Mouse (Mus musculus) CH12.LX (cell line): ENCODE data around the gene Slc47a1.
A peak's percentile ranks its signal among the peaks of the same experiment; 100 is the strongest.
"Not testable (repeated sequence)": the region's sequence is repeated elsewhere in the genome, so short reads cannot be mapped to it uniquely, and the experiment has no call there.

Source experiments
- CTCF ChIP-seq, 2 experiments: IDR thresholded peaks in 1 of 2; conservative IDR thresholded peaks in 1 of 2; 2 replicates each; pipeline ENCODE4 v1.5.1; 2011 to 2012; ENCODE audit warnings: low read depth in 2 of 2, low read length in 2 of 2, improper control_type of control experiment in 1 of 2, inconsistent platforms in 1 of 2, mild to moderate bottlenecking in 1 of 2, moderate library complexity in 1 of 2
- E2F4 ChIP-seq: IDR thresholded peaks from 2 replicates; pipeline ENCODE4 v1.6.1; 2011; ENCODE audit warnings: low read depth, low read length, improper control_type of control experiment; ENCODE audit not compliant: insufficient replicate concordance
- EP300 ChIP-seq: IDR thresholded peaks from 2 replicates; pipeline ENCODE4 v1.6.1; 2011; ENCODE audit warnings: low read length, improper control_type of control experiment
- MAFK ChIP-seq: IDR thresholded peaks from 2 replicates; pipeline ENCODE4 v1.6.1; 2011; ENCODE audit warnings: low read length, improper control_type of control experiment; ENCODE audit not compliant: insufficient replicate concordance
- NRF1 ChIP-seq: IDR thresholded peaks from 2 replicates; pipeline ENCODE4 v1.6.1; 2014; ENCODE audit warnings: low read depth, mild to moderate bottlenecking, inconsistent platforms, low read length, improper control_type of control experiment, moderate library complexity
- POLR2A ChIP-seq: IDR thresholded peaks from 2 replicates; pipeline ENCODE4 v1.6.1; 2011; ENCODE audit warnings: low read depth, mild to moderate bottlenecking, improper control_type of control experiment, low read length
- ZC3H11A ChIP-seq: IDR thresholded peaks from 2 replicates; pipeline ENCODE4 v1.6.1; 2012; ENCODE audit warnings: low read depth, mild to moderate bottlenecking, inconsistent platforms, low read length, improper control_type of control experiment

GRCm38 (mm10) chr11:61397423-61398043, 19.4 kb upstream of the Slc47a1 start:
- TF ChIP-seq CTCF (conservative IDR thresholded peaks at IDR 0.05 in 1 of 2, IDR thresholded peaks at IDR 0.05 in 1 of 2; ENCODE audit: low read depth in 2 of 2, low read length in 2 of 2); EP300; E2F4; ZC3H11A; MAFK: not testable (repeated sequence)
- peak; percentile 81 for TF ChIP-seq POLR2A
- peak; percentile 74 for TF ChIP-seq NRF1
